Mouse (Mus musculus): ENCODE data around the gene Gm5796. TPM values are rescaled to one million over a fixed set of nuclear protein-coding genes. Genes with fewer than 3 reads are reported as not detected.
"Not testable (repeated sequence)": the region's sequence is repeated elsewhere in the genome, so short reads cannot be mapped to it uniquely, and the experiment has no call there.

Gm5796 gene
- not detected in 2 replicates for polyA plus RNA-seq (2012; ENCODE audit: insufficient read depth, insufficient read length, missing spikeins)

GRCm38 (mm10) chr14:4023641-4024040, at the start of gene Gm5796:
TSS of gene Gm5796 (plus strand) at chr14:4023941.
- H3K27ac ChIP-seq (ENCODE audit: insufficient read depth, low read depth, low read length); H3K4me1 ChIP-seq (ENCODE audit: control insufficient read depth, insufficient read depth, low read length); H3K4me3 ChIP-seq (ENCODE audit: insufficient read depth, low read length): not testable (repeated sequence)

GRCm38 (mm10) chr14:3998094-3998493, 25.6 kb upstream of the Gm5796 start, which contains the start of gene Gm3099:
TSS of gene Gm3099 (plus strand) at chr14:3998394.
- not testable (repeated sequence) for H3K27ac ChIP-seq (ENCODE audit: insufficient read depth, low read depth, low read length); H3K4me3 ChIP-seq (ENCODE audit: insufficient read depth, low read length); H3K4me1 ChIP-seq (ENCODE audit: control insufficient read depth, insufficient read depth, low read length)

GRCm38 (mm10) chr14:4083820-4084219, 60.1 kb downstream of the Gm5796 start, which contains the start of gene Gm3115:
TSS of gene Gm3115 (plus strand) at chr14:4084120.
- not testable (repeated sequence) for H3K4me1 ChIP-seq (ENCODE audit: control insufficient read depth, insufficient read depth, low read length); H3K27ac ChIP-seq (ENCODE audit: insufficient read depth, low read depth, low read length); H3K4me3 ChIP-seq (ENCODE audit: insufficient read depth, low read length)

Other genes starting within 250 kb of the Gm5796 start
- not detected in 2 replicates for gene Gm3002, start 213.9 kb upstream of the Gm5796 start, polyA plus RNA-seq (2012; ENCODE audit: insufficient read depth, insufficient read length, missing spikeins)
- not detected in 2 replicates for gene Gm3033, start 177.7 kb upstream of the Gm5796 start, polyA plus RNA-seq (2012; ENCODE audit: insufficient read depth, insufficient read length, missing spikeins)
- not detected in 2 replicates for gene Gm2916, start 139.8 kb upstream of the Gm5796 start, polyA plus RNA-seq (2012; ENCODE audit: insufficient read depth, insufficient read length, missing spikeins)
- not detected in 2 replicates for gene Gm3029, start 92.2 kb upstream of the Gm5796 start, polyA plus RNA-seq (2012; ENCODE audit: insufficient read depth, insufficient read length, missing spikeins)
- gene Gm3095, start 60.4 kb upstream of the Gm5796 start, polyA plus RNA-seq (2012; ENCODE audit: insufficient read depth, insufficient read length, missing spikeins), result not detected in 2 replicates
- not detected in 2 replicates for gene Gm3099, start 25.5 kb upstream of the Gm5796 start, polyA plus RNA-seq (2012; ENCODE audit: insufficient read depth, insufficient read length, missing spikeins)
- gene Gm3115, start 60.2 kb downstream of the Gm5796 start, polyA plus RNA-seq (2012; ENCODE audit: insufficient read depth, insufficient read length, missing spikeins), result not detected in 2 replicates
- not detected in 2 replicates for gene Gm8108, start 86.6 kb downstream of the Gm5796 start, polyA plus RNA-seq (2012; ENCODE audit: insufficient read depth, insufficient read length, missing spikeins)
- not detected in 2 replicates for gene Gm3127, start 141.1 kb downstream of the Gm5796 start, polyA plus RNA-seq (2012; ENCODE audit: insufficient read depth, insufficient read length, missing spikeins)
- not detected in 2 replicates for gene Gm2974, start 158.6 kb downstream of the Gm5796 start, polyA plus RNA-seq (2012; ENCODE audit: insufficient read depth, insufficient read length, missing spikeins)
- not detected in 2 replicates for gene Gm3138, start 225.7 kb downstream of the Gm5796 start, polyA plus RNA-seq (2012; ENCODE audit: insufficient read depth, insufficient read length, missing spikeins)